Mouse (Mus musculus) kidney, postnatal 14 days (tissue): ENCODE measurements around the gene B3gnt4.
A peak's percentile ranks its signal among the peaks of the same experiment; 100 is the strongest.

Source experiments
- DNase-seq: peaks from one replicate; pipeline ENCODE4 v3.0.0; 2022; ENCODE audit warnings: mixed read lengths

Gene B3gnt4

DNA sequence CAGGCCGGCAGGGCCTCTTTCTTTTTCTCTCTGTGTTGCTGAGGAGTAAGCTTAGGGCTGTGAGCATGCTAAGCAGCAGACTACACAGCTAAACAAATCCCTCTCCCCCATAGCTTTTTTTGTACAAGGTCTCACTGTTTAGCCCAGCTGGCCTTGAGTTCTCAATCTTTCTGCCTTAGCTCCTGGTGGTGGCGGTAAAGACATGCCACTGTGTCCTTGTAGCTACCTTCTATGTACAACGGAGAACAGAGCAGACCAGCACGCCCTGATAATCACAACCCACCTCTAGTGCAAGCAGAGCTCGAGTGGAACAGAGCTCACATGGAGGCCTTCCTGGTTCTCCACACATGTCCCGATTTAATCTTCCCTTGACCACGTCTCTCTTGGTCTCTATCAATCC is 18.4 kb downstream of the B3gnt4 start:
- DNase-seq, result no peak

DNA sequence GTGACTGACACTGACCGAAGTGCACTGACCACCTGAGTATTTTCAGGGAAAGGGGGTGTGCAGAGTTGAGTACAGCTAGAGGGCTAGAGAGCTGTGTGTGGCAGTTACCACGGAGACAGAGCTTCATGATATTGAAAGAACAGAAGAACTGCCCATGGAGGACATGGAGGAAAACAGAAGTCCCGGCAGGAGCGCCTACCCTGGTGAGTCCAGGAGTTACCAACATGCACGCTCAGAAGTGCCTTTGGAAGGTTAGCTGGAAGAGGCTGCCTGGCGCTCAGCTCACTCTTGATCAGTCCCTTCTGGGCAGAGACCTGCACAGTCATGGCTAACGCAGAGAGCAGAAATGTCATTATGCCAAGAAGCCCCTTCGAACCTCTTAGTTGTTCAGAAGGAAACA is 19.8 kb downstream of the B3gnt4 start:
- no peak for DNase-seq

DNA sequence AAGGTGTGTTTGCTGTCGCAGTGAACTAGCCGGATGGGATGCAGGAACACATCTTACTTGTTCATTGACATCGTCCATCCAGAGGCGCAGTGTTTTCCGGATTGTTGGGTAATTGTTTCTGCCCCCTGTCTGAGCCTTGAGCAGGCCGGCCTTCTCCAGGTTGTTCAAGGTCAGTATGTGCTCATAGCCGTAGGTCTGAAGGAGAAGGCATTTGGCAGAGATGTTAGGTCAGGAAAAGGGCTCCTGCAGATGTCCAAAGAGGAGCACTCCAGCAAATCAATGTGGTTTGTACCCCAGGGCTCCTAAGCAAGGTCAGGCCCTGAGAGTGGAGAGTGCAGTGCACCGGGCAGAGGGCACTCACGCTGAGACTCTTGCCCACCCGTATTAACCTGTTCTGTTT is 23.5 kb downstream of the B3gnt4 start:
- no peak for DNase-seq

- no peak for DNase-seq
These were observed 45.4 kb downstream of the B3gnt4 start for GRCm38 (mm10) chr5:123555693-123556092.

GRCm38 (mm10) chr5:123556451-123556850 is 46.2 kb downstream of the B3gnt4 start:
- peak; percentile 79 for DNase-seq

GRCm38 (mm10) chr5:123559588-123559987 is 49.3 kb downstream of the B3gnt4 start:
- DNase-seq, result no peak

- DNase-seq, result no peak
These were observed 50.9 kb downstream of the B3gnt4 start for GRCm38 (mm10) chr5:123561128-123561527.
